Mouse (Mus musculus) ES-E14 (cell line): Measurements from ENCODE around the gene Itgb4. TPM values are rescaled to one million over a fixed set of nuclear protein-coding genes. Genes with fewer than 3 reads are reported as not detected.

Experiments
- DNase-seq: peaks from one replicate; pipeline ENCODE4 v3.0.0-alpha.2; 2013; ENCODE audit warnings: low read depth, low spot score
- H3K27ac ChIP-seq: 2 replicates; pipeline ENCODE4 v1.5.1; 2012; ENCODE audit warnings: low read depth, mild to moderate bottlenecking, low read length, moderate library complexity, mixed read lengths; ENCODE audit not compliant: poor library complexity, insufficient read depth, severe bottlenecking
- H3K36me3 ChIP-seq: 2 replicates; pipeline ENCODE4 v1.6.1; 2012; ENCODE audit warnings: mild to moderate bottlenecking, low read length, moderate library complexity, mixed read lengths; ENCODE audit not compliant: control insufficient read depth, poor library complexity, insufficient read depth, severe bottlenecking
- H3K4me1 ChIP-seq, 2 experiments: fragments of 150-350 bp in 1 of 2; sonication (generic) in 1 of 2; 2 replicates each; pipeline ENCODE4 v1.6.1; 2012; ENCODE audit warnings: low read length in 2 of 2, mild to moderate bottlenecking in 1 of 2, mixed read lengths in 1 of 2; ENCODE audit not compliant: control insufficient read depth in 2 of 2, insufficient read depth in 2 of 2, poor library complexity in 1 of 2
- H3K4me3 ChIP-seq, 2 experiments: fragments of 150-350 bp in 1 of 2; sonication (generic) in 1 of 2; 2 replicates each; pipeline ENCODE4 v1.5.1; 2012; ENCODE audit warnings: low read length in 2 of 2, low read depth in 1 of 2, mild to moderate bottlenecking in 1 of 2, mixed read lengths in 1 of 2; ENCODE audit not compliant: insufficient read depth in 1 of 2, poor library complexity in 1 of 2, severe bottlenecking in 1 of 2
- H3K9ac ChIP-seq: 2 replicates; pipeline ENCODE4 v1.6.1; 2012; ENCODE audit warnings: low read depth, mild to moderate bottlenecking, low read length, mixed read lengths; ENCODE audit not compliant: poor library complexity, insufficient read depth, severe bottlenecking
- H3K9me3 ChIP-seq: fragments of 150-350 bp; sonication (generic); 2 replicates; pipeline ENCODE4 v1.6.1; 2012; ENCODE audit warnings: low read depth, mild to moderate bottlenecking, low read length; ENCODE audit not compliant: control insufficient read depth, insufficient read depth
- CHD2 ChIP-seq: IDR thresholded peaks from 2 replicates; pipeline ENCODE4 v1.6.1; 2014; ENCODE audit warnings: mild to moderate bottlenecking, low read depth, low read length, inconsistent platforms
- HCFC1 ChIP-seq: IDR thresholded peaks from 2 replicates; pipeline ENCODE4 v1.6.1; 2012; ENCODE audit warnings: low read length, inconsistent platforms, borderline replicate concordance; ENCODE audit not compliant: insufficient read depth
- MAFK ChIP-seq: IDR thresholded peaks from 2 replicates; pipeline ENCODE4 v1.6.1; 2014; ENCODE audit warnings: mild to moderate bottlenecking, low read depth, low read length, inconsistent platforms; ENCODE audit not compliant: insufficient read depth
- ZC3H11A ChIP-seq: IDR thresholded peaks from 2 replicates; pipeline ENCODE4 v1.6.1; 2012; ENCODE audit warnings: low read depth, mild to moderate bottlenecking, inconsistent platforms, low read length, borderline replicate concordance
- ZNF384 ChIP-seq: IDR thresholded peaks from 2 replicates; pipeline ENCODE4 v1.6.1; 2012; ENCODE audit warnings: low read depth, low read length, inconsistent platforms
- in situ Hi-C, 2 experiments: fragments of 600-800 bp; cut with MboI; formaldehyde crosslinking; loops; one replicate each; pipeline ENCODE4 v1.15.1; 2025; ENCODE audit warnings: low sequenced_read_pairs in 2 of 2, inconsistent platforms in 1 of 2; ENCODE audit not compliant: unreplicated experiment in 2 of 2
- total RNA-seq: library from RNA; depleted of rRNA; stranded (reverse); fragments of 300-350 nt; gene quantifications from 2 replicates; pipeline ENCODE4 v1.2.3, GENCODE M21; 2012

Itgb4 gene
- total RNA-seq, 1 experiment: 9.6 TPM

GRCm38 (mm10) chr11:116004186-116004823 is 29.8 kb downstream of the Itgb4 start:
- no peak for TF ChIP-seq CHD2
- TF ChIP-seq HCFC1: no peak
- no peak for TF ChIP-seq ZC3H11A
- no peak for TF ChIP-seq MAFK
- no peak for TF ChIP-seq ZNF384
- H3K36me3 ChIP-seq: peaks cover 21% of the 10 kb centered on the region
- H3K9ac ChIP-seq: peak overlapping the region; percentile 63
- H3K4me3 ChIP-seq: peak overlapping the region; percentile 37 to 67
- peaks cover 3 to 25% of the 10 kb centered on the region in 2 experiments; a peak in 3 of 4 replicates for H3K4me1 ChIP-seq
- in situ Hi-C loops: no loop called here
- no peak for DNase-seq
- H3K27ac ChIP-seq: no peak overlapping the region
- H3K9me3 ChIP-seq: no peaks in the 10 kb centered on the region

GRCm38 (mm10) chr11:116004840-116005700 is 30.6 kb downstream of the Itgb4 start:
- Histone ChIP-seq H3K4me3 (peak overlapping the region; percentile 37 to 67), H3K27ac (no peak overlapping the region)

GRCm38 (mm10) chr11:116005701-116006419 is 31.4 kb downstream of the Itgb4 start:
- peaks cover 3 to 24% of the 10 kb centered on the region in 2 experiments; a peak in 2 of 4 replicates for H3K4me1 ChIP-seq
- H3K9me3 ChIP-seq: no peaks in the 10 kb centered on the region
- no peak overlapping the region for H3K4me3 ChIP-seq
- in situ Hi-C loops: no loop called here
- no peak overlapping the region for H3K9ac ChIP-seq
- TF ChIP-seq ZC3H11A (no peak), HCFC1 (no peak)
- no peak for DNase-seq
- no peak overlapping the region for H3K27ac ChIP-seq
- peaks cover 34% of the 10 kb centered on the region for H3K36me3 ChIP-seq

More at GRCm38 (mm10) chr11:116004840-116005700, 30.6 kb downstream of the Itgb4 start:
- no peak for TF ChIP-seq HCFC1
- no peak for TF ChIP-seq CHD2
- no peak for TF ChIP-seq ZNF384
- TF ChIP-seq MAFK: no peak
- no peak for TF ChIP-seq ZC3H11A
- Histone ChIP-seq H3K4me1 (peaks cover 3 to 22% of the 10 kb centered on the region in 2 experiments; a peak in 3 of 4 replicates), H3K9me3 (no peaks in the 10 kb centered on the region), H3K9ac (peak overlapping the region; percentile 63), H3K36me3 (peaks cover 28% of the 10 kb centered on the region)
- DNase-seq: no peak
- in situ Hi-C loops: no loop called here

GRCm38 (mm10) chr11:116007095-116007850 is 32.8 kb downstream of the Itgb4 start:
- H3K36me3 ChIP-seq: peaks cover 35% of the 10 kb centered on the region
- DNase-seq: no peak
- no peaks in the 10 kb centered on the region for H3K9me3 ChIP-seq
- TF ChIP-seq MAFK: no peak
- no peak for TF ChIP-seq ZNF384
- TF ChIP-seq ZC3H11A: no peak
- TF ChIP-seq HCFC1: no peak
- TF ChIP-seq CHD2: no peak
- no peak overlapping the region for H3K27ac ChIP-seq
- H3K4me3 ChIP-seq: no peak overlapping the region
- H3K9ac ChIP-seq: no peak overlapping the region
- H3K4me1 ChIP-seq: peaks cover 3 to 26% of the 10 kb centered on the region in 2 experiments; a peak in 2 of 4 replicates
- in situ Hi-C loops: no loop called here
